Mouse (Mus musculus) c-Kit-positive CD71-positive TER-119-positive erythroid progenitor cells, embryonic 14.5 days (primary cell): ENCODE data around the gene Sh3gl3.
"Not testable (repeated sequence)": the region's sequence is repeated elsewhere in the genome, so short reads cannot be mapped to it uniquely, and the experiment has no call there.

Source experiments
- DNase-seq: peaks from one replicate; pipeline ENCODE4 v3.0.0-alpha.2; 2013; ENCODE audit warnings: low spot score

Gene Sh3gl3

GRCm38 (mm10) chr7:82235486-82235885, 61.8 kb downstream of the Sh3gl3 start:
- DNase-seq = no peak

DNA sequence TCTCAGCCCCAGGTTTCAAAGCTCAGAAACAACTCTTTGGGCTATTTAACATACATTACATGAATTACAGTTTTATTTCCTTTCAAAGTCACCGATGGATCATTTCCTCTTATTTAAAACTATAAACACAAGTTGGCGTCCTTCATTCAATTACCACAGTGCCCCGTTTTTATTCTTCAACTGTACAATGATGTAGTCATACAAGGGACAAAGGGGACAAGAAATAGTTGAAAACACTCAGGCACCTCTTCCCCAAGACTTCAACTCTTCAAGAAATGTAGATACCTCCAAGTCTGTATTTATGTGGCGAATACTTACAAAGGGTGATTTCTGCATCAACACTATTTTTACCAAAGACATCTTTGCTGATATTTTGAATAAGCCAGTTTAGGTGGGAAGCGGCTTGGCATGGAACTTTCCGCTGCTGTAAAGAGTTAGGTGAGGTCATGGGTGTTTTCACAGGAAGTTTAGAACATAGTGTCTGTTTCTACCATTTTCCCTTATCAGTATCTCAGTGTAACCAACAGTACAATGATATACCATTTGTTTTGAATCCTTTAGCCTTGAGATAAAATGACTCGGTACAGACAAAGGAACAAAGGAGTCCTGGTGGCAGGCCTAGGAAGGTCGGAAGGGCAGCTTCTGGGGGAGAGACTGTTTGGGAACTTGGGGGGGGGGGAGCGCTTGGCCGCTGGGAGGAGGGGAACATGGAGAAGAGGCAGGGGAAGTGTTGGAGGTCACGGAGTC, 62.7 kb downstream of the Sh3gl3 start:
- DNase-seq = no peak

GRCm38 (mm10) chr7:82236899-82237162, 63.2 kb downstream of the Sh3gl3 start:
- no peak for DNase-seq

- DNase-seq = no peak
Observed at GRCm38 (mm10) chr7:82240424-82241240, 67.0 kb downstream of the Sh3gl3 start.

GRCm38 (mm10) chr7:82244701-82245100, 71.1 kb downstream of the Sh3gl3 start:
- DNase-seq = no peak

GRCm38 (mm10) chr7:82248953-82249695, 75.5 kb downstream of the Sh3gl3 start:
- DNase-seq = no peak

DNA sequence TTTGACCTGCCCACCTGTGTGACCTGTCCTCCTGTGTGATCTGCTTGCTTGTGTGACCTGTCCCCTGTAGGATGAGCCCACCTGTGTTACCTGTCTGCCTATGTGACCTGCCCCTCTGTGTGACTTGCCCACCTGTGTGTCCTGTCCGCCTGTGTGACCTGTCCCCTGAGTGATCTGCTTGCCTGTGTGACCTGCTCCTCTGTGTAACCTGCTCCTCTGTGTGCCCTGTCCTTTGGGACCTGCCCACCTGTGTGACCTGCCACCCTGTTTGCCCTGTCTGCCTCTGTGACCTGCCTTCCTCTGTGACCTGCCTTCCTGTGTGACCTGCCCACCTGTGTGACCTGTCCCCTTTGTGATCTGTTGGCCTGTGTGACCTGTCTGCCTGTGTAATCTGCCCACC, 79.7 kb downstream of the Sh3gl3 start:
- DNase-seq = no peak

DNA sequence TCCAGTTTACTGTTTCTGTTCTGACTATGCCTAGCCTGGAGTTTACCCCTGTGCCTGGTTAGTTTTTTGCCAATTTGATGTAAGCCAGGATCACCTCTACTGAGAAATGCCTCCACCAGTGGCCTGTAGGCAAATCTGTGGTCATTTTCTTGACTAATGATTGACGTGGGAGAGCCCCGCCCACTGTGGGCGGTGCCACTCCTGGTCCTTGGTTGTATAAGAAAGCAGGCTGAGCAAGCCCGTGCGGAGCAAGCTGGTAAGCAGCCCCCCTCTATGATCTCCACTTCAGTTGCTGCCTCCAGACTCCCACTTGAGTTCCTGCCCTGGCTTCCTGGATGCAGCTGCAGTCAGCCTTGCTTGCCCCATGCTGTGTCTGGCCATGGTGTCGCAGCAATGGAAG, 83.3 kb downstream of the Sh3gl3 start:
- DNase-seq = no peak

DNA sequence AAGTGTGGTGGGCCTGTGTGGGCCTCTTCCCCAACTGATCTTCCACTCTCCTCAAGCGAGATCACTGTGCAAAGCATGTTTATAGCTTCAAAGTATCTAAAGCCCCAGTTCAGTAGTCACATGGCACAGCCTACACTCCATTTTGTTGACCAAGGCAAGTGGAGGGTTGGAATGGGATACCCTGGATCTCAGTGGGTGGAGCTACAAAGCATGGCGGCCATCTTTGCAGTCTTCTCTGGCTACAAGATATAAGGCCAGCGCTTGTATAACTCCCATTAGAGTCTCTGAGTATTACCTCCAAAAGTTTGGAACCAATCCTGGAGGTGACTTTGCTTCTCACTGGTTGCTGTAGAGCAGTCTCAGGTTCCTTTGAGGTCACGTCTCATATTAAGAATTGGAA, 83.9 kb downstream of the Sh3gl3 start:
- DNase-seq = no peak

GRCm38 (mm10) chr7:82260210-82260609, 86.6 kb downstream of the Sh3gl3 start:
- DNase-seq = no peak

GRCm38 (mm10) chr7:82263141-82263540, 89.5 kb downstream of the Sh3gl3 start:
- DNase-seq = peak; percentile 16

DNA sequence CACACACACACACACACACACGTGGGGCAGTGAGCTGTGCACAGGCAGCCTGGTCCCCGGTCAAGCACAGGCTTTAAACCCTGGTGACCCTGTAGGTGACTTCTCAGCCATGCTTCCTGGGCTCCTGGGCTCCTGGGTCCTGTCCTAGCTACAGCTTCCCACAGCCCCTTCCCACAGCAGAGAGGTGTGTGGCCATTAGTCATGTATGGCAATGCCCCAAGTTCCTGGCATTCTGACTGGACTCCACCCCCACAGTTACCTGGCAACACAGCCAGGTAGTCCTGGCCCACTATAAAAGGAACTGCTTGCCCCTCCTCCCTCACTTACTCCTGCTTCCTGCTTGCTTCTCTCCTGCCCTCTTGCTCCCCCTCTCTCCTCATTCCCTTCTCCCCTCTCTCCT, 90.5 kb downstream of the Sh3gl3 start:
- no peak for DNase-seq

DNA sequence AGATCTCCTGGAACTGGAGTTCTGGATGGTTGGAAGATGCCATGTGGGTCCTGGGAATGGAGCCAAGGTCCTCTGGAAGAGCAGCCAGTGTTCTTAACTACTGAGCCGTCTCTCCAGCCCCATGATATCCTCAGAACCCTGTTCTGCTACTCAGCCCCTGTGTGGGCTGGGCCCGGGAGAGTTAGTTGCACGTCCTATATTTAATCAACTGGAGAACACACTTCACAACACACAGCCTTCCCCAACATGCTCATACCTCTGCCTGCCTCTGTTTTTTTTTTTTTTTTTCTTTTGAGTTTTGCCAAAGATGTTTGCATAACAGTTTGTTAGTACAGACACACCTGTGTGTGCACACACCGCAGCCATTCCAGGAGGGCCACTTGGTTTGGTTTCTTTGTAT, 91.7 kb downstream of the Sh3gl3 start:
- no peak for DNase-seq

DNA sequence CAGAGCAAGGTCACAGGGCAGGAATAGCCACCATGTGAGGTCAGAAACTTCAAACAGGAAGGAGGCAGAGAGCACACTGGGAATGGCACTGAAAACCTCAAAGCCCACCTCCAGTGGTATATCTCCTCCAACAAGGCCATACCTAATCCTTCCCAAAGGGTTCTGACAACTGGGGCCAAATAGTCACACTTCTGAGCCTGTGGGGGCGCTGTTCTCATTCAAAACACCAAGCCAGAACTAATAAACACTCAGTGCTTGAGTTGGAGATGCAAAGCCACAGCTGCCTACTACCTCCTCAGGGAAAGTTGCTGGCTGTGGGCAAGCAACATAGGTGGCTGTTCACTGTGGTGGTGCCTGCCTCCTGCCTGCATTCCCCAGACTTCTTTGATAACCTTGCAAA, 96.3 kb downstream of the Sh3gl3 start:
- DNase-seq = no peak

DNA sequence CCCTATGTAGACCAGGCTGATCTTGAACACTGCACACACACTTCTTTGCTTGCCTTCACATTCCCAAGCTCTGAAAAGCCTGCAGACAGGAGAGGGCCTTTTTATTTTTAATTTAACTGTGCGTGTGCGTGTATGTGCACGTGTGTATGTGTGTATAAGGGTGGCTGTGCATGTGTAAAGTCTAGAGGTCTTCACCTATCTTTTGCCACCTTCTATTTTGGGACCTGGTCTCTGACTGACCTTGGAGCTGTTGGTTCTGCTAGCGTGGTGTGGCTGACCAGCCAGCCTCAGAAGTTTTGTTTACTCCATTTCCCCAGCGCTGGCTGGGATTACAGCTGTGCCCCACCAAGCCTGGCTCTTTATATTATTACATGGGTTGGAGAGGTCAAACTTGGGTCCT, 98.1 kb downstream of the Sh3gl3 start:
- DNase-seq = no peak

- DNase-seq = not testable (repeated sequence)
Observed at GRCm38 (mm10) chr7:82272875-82273274, 99.2 kb downstream of the Sh3gl3 start.

GRCm38 (mm10) chr7:82274011-82274709, 100.5 kb downstream of the Sh3gl3 start:
- no peak for DNase-seq

DNA sequence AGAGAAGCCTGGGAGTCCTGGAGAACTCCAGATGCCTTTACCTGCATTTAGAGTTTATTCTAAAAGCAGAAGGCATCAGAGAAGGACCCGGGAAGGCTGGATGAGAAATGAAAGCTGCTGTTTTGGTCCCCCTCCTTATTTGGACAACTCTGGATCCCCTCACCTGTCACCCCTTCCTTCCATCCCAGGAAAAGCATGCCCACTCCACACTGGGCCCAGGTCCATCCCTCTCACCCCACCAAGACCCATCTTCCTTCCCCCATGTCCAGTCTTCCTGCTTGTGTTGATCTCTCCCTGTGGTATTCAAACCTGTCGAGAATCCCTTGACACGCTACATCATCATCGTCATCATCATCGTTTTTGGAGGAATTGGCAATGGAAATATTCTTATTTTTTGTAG, 101.3 kb downstream of the Sh3gl3 start:
- DNase-seq = no peak

DNA sequence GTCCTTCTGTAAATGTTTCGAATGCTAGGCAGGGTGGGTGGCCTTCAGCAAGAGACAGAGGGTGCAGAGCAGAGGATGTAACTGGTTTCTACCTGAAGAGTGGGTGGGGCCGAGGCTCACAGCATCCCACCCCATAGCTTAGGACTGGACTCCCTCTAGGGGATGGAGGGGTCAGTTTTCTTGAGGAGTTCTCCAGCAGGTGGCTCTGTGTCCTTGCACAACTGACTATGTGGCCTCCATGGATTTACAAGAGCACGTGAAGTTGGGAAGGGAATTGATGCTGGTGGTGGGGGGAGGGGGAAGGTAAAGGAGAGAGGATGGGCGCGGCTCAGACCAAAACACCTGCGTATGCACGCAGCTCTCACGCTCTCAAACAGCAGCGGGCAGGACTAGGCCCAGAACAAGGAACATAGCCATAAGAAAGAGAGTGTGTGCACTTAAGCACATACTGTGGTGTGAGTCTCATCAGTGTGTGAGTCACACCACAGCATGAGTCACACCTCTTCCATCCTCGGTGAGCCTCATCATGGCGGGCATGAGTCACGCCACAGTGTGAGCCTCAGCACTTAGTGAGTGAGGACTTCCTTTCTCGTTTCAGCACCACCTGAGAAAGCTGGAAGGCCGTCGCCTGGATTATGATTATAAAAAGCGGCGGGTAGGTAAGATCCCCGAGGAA, 102.0 kb downstream of the Sh3gl3 start:
- no peak for DNase-seq

DNA sequence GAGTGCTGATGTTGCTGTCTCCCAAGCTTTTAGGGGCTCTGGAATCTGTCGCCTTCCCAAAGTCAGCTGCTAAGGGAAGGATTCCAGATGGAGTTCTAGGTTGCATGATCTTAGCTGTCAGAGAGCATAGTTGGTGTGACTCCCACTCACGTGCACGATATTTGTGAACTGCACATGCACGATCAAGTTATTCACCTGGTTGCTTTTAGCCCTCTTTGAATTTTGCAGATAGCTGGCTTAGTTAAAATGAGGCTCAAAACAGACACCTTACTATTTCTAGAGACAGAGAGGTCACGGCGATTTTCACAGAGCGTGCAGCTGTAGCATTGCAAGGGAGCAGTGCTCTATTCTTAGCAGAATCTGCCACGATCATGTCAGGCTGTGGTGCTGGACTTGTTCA, 108.4 kb downstream of the Sh3gl3 start:
- no peak for DNase-seq

DNA sequence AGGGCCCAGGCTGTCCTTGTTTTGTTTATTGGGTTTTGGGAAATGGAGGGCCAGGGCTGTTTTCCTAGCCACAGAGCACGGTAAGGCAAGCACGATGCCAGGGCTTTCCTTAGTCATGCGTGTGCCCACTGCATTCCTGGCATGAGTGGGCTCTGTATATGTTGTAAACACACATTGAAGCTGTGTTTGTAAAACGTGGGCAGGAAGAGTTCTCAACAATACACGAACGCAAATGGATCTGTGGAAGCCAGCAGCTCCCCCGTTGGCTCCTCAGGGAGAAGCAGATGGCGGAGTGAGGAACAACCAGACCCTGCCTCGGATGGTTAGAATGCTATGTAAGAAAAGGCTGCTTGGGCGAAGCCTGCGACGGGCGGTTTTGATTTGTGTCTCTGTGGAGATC, 108.8 kb downstream of the Sh3gl3 start:
- DNase-seq = no peak

DNA sequence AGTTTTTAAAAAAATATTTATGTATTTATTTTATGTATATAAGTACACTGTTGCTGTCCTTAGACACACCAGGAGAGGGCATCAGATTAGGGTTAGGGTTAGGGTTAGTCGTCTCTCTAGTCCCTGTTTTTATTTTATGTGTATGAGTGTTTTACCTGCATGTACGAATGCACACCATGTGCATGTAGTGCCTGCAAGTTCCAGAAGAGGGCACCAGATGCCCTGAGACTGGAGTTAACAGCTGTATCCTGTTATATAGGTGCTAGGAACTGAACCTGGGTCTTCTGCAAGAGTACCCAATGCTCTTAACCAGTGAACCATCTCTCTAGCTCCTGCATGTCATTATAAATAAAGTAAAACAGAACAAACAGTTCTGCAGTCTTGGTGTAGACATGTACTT, 113.6 kb downstream of the Sh3gl3 start:
- no peak for DNase-seq
